Mouse (Mus musculus): ENCODE measurements around the gene Gar1. TPM values are rescaled to one million over a fixed set of nuclear protein-coding genes. Genes with fewer than 3 reads are reported as not detected.

The Gar1 gene
- polyA plus RNA-seq, 1 experiment from 2014 or later: 20.2 TPM

DNA sequence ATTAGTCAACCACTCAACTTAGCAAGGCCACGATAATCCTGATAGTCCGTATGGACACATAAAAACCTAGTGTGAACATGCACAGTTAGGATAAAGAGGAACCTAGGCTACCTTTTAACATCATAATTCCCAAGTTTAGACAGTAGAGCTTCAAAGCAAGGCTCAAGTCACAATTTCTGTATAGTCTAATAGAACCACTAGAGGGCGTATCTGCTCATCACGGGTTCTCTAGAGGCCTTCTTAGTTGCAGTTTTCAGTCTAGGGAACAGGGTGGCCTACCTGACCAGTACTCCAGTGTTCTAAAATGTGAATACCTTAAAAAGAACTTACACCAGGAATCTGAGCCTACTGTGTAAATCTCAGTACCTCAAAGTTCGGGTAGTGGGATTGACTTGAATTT is 7.9 kb downstream of the Gar1 start:
- no peak overlapping the region for H3K4me2 ChIP-seq (ENCODE audit: low read depth, low read length)
- 61% methylated on average over 5 of the region's 5 CpGs for WGBS
- ATAC-seq (ENCODE audit: low read depth): no peak

DNA sequence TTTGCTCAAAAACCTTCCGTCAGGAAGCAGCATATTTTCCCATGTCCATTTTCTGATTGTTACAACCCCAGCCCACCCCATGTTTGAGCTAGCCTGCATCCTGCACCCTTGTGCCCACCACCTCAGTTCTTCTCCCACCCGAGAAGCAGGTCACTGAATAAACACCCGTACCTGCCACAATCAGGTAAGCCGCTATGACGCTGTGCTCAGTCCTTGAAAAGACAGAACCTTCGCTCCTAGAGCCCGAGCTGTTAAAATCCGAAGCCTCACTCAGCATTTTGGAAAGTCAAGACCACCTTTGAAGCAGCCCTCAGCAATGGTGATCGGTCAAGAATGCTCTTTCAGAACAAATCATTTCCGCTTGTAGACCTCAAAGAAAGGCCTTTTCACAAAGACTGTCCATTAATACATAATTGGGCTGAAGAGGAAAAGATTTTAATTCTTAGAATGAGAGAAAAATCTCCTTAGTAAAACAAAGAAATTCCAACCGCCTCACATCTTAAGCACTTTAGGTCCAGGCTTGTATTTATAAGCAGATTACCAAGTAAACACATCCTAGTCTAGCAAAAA is 8.9 kb downstream of the Gar1 start, which contains the start of gene Rrh:
Rrh (minus strand) TSS at position 382 of the 570 bp plus-strand sequence.
- Histone ChIP-seq H3K27ac (ENCODE audit: low read depth, low read length) (no peak within 1 kb of the TSS), H3K9ac (replicated peaks; ENCODE audit: low read depth, low read length) (no peak within 1 kb of the TSS), H3K27me3 (ENCODE audit: control insufficient read depth, insufficient read depth, low read length) (no peaks in the 10 kb centered on the region), H3K4me1 (ENCODE audit: control insufficient read depth, insufficient read depth, low read length) (no peaks in the 10 kb centered on the region), H3K36me3 (ENCODE audit: control insufficient read depth, insufficient read depth, low read length) (peaks cover 3% of the 10 kb centered on the region; the same call in 1 of the 2 replicates), H3K4me3 (ENCODE audit: low read depth, low read length) (no peak within 1 kb of the TSS), H3K9me3 (ENCODE audit: control insufficient read depth, low read length) (no peaks in the 10 kb centered on the region), H3K4me2 (ENCODE audit: low read depth, low read length) (no peak within 1 kb of the TSS)
- 64% methylated on average over 11 of the region's 11 CpGs for WGBS
- ATAC-seq (ENCODE audit: low read depth): no peak

More for the DNA sequence above, 7.9 kb downstream of the Gar1 start:
- no peaks in the 10 kb centered on the region for H3K27me3 ChIP-seq (ENCODE audit: control insufficient read depth, insufficient read depth, low read length)
- no peak overlapping the region for H3K4me3 ChIP-seq (ENCODE audit: low read depth, low read length)
- H3K27ac ChIP-seq (ENCODE audit: low read depth, low read length): no peak overlapping the region
- H3K36me3 ChIP-seq (ENCODE audit: control insufficient read depth, insufficient read depth, low read length): peaks cover 3% of the 10 kb centered on the region; the same call in 1 of the 2 replicates
- no peaks in the 10 kb centered on the region for H3K9me3 ChIP-seq (ENCODE audit: control insufficient read depth, low read length)
- H3K4me1 ChIP-seq (ENCODE audit: control insufficient read depth, insufficient read depth, low read length): no peaks in the 10 kb centered on the region
- no peak overlapping the region for H3K9ac ChIP-seq (replicated peaks; ENCODE audit: low read depth, low read length)

DNA sequence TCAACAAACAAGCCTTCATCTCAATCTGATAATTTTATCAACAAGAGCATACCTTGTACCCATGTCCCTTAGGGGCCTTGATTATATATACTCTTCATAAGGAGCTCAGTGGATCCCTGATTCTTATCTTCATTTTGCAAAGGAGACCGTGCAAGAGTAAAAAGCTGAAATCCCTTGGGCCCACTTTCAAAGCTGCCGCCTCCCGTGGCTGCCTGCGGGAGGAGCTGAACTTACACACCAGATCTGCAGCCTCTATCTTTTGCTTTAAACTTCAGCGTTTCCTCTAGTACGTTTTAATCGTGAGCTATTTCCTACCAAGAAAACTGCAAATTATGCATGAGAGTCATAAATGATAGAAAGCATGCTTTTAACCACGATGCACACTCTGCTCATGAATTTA is 9.5 kb downstream of the Gar1 start:
- no peak for ATAC-seq (ENCODE audit: low read depth)
- 69% methylated on average over 8 of the region's 8 CpGs for WGBS
- Histone ChIP-seq H3K4me1 (ENCODE audit: control insufficient read depth, insufficient read depth, low read length) (no peaks in the 10 kb centered on the region), H3K9ac (replicated peaks; ENCODE audit: low read depth, low read length) (no peak overlapping the region), H3K27ac (ENCODE audit: low read depth, low read length) (no peak overlapping the region), H3K27me3 (ENCODE audit: control insufficient read depth, insufficient read depth, low read length) (no peaks in the 10 kb centered on the region), H3K36me3 (ENCODE audit: control insufficient read depth, insufficient read depth, low read length) (peaks cover 3% of the 10 kb centered on the region; the same call in 1 of the 2 replicates), H3K4me3 (ENCODE audit: low read depth, low read length) (no peak overlapping the region), H3K9me3 (ENCODE audit: control insufficient read depth, low read length) (no peaks in the 10 kb centered on the region), H3K4me2 (ENCODE audit: low read depth, low read length) (no peak overlapping the region)

DNA sequence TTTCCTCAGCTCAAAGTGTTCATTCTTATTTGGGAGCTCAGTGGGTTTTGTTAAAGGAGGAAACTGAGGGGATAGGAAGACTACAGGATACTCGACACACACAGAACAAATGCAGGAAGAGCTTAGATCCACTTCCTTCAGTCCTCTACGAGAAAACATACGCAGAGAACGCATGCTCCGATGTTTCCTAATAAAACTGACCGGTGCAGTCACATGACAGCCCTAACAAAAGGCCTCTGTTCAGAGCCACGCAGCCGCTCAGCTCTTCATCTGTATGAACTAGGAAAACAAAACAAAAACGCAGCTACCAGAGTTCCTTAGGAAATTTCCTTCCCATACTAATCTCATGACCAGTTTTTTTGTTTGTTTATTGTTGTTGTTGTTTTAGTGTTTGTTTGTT is 10.3 kb downstream of the Gar1 start:
- H3K9me3 ChIP-seq (ENCODE audit: control insufficient read depth, low read length): no peaks in the 10 kb centered on the region

DNA sequence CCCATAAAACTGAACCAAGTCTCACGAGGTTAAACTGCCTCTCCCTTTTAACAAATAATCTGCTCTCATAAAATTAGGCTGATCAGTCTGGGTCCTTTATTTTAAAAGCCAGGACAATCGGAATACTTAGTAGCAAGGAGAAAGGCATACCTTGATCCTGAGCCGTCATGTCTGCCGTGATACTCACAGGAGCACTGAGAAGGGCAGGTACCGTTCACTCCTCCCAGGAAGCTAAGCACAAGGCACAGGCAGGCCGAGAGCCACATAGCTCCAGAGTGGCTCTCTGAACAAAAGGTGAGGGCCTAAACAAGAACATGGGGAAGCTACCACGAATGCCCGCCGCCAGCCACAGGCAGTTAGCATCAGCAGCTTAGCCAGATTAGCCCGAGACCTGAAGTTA is 27.4 kb downstream of the Gar1 start, which contains the start of gene Lrit3:
Lrit3 (minus strand) TSS at position 266 of the 400 bp plus-strand sequence.
- no peaks in the 10 kb centered on the region for H3K9me3 ChIP-seq (ENCODE audit: control insufficient read depth, low read length)
- WGBS: 84% methylated on average over 10 of the region's 10 CpGs
- H3K4me2 ChIP-seq (ENCODE audit: low read depth, low read length): no peak within 1 kb of the TSS
- no peak within 1 kb of the TSS for H3K9ac ChIP-seq (replicated peaks; ENCODE audit: low read depth, low read length)
- no peak within 1 kb of the TSS for H3K4me3 ChIP-seq (ENCODE audit: low read depth, low read length)
- no peaks in the 10 kb centered on the region for H3K4me1 ChIP-seq (ENCODE audit: control insufficient read depth, insufficient read depth, low read length)
- no peaks in the 10 kb centered on the region for H3K36me3 ChIP-seq (ENCODE audit: control insufficient read depth, insufficient read depth, low read length)
- H3K27ac ChIP-seq (ENCODE audit: low read depth, low read length): no peak within 1 kb of the TSS
- no peak for ATAC-seq (ENCODE audit: low read depth)
- H3K27me3 ChIP-seq (ENCODE audit: control insufficient read depth, insufficient read depth, low read length): no peaks in the 10 kb centered on the region

More for the DNA sequence above, 10.3 kb downstream of the Gar1 start:
- Histone ChIP-seq H3K9ac (replicated peaks; ENCODE audit: low read depth, low read length) (no peak overlapping the region), H3K36me3 (ENCODE audit: control insufficient read depth, insufficient read depth, low read length) (peaks cover 3% of the 10 kb centered on the region; the same call in 1 of the 2 replicates), H3K27me3 (ENCODE audit: control insufficient read depth, insufficient read depth, low read length) (no peaks in the 10 kb centered on the region), H3K27ac (ENCODE audit: low read depth, low read length) (no peak overlapping the region), H3K4me3 (ENCODE audit: low read depth, low read length) (no peak overlapping the region), H3K4me1 (ENCODE audit: control insufficient read depth, insufficient read depth, low read length) (no peaks in the 10 kb centered on the region), H3K4me2 (ENCODE audit: low read depth, low read length) (no peak overlapping the region)
- 61% methylated on average over 9 of the region's 9 CpGs for WGBS
- no peak for ATAC-seq (ENCODE audit: low read depth)

DNA sequence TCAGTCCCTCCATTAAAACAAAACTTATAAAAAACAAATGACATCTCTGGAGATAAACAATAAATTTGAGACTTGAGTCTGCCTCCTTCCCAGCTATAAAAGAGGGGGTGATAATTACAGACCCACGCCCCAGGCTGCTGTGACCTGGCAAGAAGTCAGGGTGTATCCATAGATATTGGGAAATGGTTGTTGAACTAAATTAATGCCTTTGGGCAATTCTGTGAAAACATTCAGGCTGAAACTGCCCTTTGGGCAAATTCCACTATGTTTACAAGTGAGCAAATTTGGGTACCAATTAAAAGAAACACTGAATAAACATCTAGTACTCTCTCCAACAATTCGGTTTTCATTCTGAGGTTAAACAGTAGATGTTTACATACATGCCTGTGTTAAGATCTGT is 32.2 kb downstream of the Gar1 start:
- no peak for ATAC-seq (ENCODE audit: low read depth)
- H3K27ac ChIP-seq (ENCODE audit: low read depth, low read length): no peak overlapping the region
- H3K27me3 ChIP-seq (ENCODE audit: control insufficient read depth, insufficient read depth, low read length): no peaks in the 10 kb centered on the region
- H3K9ac ChIP-seq (replicated peaks; ENCODE audit: low read depth, low read length): no peak overlapping the region
- 81% methylated on average over 2 of the region's 2 CpGs for WGBS
- H3K9me3 ChIP-seq (ENCODE audit: control insufficient read depth, low read length): no peaks in the 10 kb centered on the region
- H3K36me3 ChIP-seq (ENCODE audit: control insufficient read depth, insufficient read depth, low read length): no peaks in the 10 kb centered on the region
- no peak overlapping the region for H3K4me2 ChIP-seq (ENCODE audit: low read depth, low read length)
- no peak overlapping the region for H3K4me3 ChIP-seq (ENCODE audit: low read depth, low read length)
- no peaks in the 10 kb centered on the region for H3K4me1 ChIP-seq (ENCODE audit: control insufficient read depth, insufficient read depth, low read length)

DNA sequence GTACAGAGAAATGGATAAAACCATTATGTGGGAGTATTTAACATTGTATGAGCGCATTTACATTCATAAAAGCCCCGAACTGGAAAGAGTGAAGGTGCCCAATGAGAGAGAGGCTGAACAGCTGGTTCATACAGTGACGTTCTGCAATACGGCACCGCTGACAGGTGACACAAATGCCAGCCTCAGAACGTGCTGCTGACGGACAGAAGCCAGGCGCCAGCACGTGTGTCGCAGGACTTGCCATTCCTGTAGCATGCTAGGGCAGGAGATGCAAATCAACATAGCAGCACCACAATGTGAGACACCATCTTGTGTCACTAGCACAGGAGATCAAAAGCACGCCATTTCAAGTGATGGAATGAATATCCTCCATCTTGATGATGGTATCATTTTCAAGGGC is 32.6 kb downstream of the Gar1 start:
- Histone ChIP-seq H3K4me2 (ENCODE audit: low read depth, low read length) (no peak overlapping the region), H3K4me1 (ENCODE audit: control insufficient read depth, insufficient read depth, low read length) (no peaks in the 10 kb centered on the region), H3K4me3 (ENCODE audit: low read depth, low read length) (no peak overlapping the region), H3K9me3 (ENCODE audit: control insufficient read depth, low read length) (no peaks in the 10 kb centered on the region), H3K9ac (replicated peaks; ENCODE audit: low read depth, low read length) (no peak overlapping the region), H3K27me3 (ENCODE audit: control insufficient read depth, insufficient read depth, low read length) (no peaks in the 10 kb centered on the region), H3K27ac (ENCODE audit: low read depth, low read length) (no peak overlapping the region), H3K36me3 (ENCODE audit: control insufficient read depth, insufficient read depth, low read length) (no peaks in the 10 kb centered on the region)
- 86% methylated on average over 11 of the region's 11 CpGs for WGBS
- ATAC-seq (ENCODE audit: low read depth): no peak

DNA sequence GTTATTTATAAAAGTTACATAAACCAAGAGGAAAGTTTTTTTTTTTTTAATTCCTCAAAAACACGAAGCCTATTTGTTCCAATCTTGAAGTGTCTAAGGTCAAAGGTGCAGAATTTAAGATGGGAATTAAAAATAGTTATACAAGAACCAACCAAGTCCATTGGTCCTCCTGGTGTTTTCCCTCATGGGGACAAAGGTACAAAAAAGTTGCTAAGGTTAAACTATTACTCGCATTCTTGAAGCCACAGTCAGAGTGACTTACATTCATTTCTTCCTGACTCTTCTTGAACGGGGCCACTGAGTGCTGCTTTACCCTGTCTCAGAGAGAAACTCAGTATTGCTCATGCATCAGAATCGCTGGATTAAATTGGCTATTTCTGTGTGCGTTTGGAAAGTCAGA is 33.9 kb downstream of the Gar1 start:
- no peaks in the 10 kb centered on the region for H3K36me3 ChIP-seq (ENCODE audit: control insufficient read depth, insufficient read depth, low read length)
- H3K27me3 ChIP-seq (ENCODE audit: control insufficient read depth, insufficient read depth, low read length): no peaks in the 10 kb centered on the region
- no peaks in the 10 kb centered on the region for H3K9me3 ChIP-seq (ENCODE audit: control insufficient read depth, low read length)
- H3K27ac ChIP-seq (ENCODE audit: low read depth, low read length): no peak overlapping the region
- H3K9ac ChIP-seq (replicated peaks; ENCODE audit: low read depth, low read length): no peak overlapping the region
- WGBS: 82% methylated on average over 5 of the region's 5 CpGs
- H3K4me2 ChIP-seq (ENCODE audit: low read depth, low read length): no peak overlapping the region
- H3K4me1 ChIP-seq (ENCODE audit: control insufficient read depth, insufficient read depth, low read length): no peaks in the 10 kb centered on the region
- H3K4me3 ChIP-seq (ENCODE audit: low read depth, low read length): no peak overlapping the region
- no peak for ATAC-seq (ENCODE audit: low read depth)

DNA sequence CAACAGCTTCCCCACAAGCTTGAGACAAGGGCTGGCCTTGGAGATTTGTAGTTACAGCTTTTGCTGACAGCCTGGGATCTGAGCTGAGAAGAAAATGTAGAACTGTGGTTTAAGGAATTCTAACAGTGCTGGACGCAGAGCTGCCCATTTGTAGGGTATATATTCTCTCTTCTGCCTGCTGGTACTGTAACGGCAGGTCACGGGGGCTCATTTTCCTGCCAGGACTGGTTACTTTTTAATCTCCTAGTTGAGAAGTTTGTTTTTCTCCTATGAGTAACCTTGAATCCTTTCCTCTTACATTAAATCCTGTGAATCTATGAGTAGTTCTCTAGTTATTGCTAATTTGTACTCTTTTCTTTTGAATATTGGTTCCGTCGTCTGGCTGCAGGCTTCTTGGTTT is 37.4 kb downstream of the Gar1 start:
- WGBS: 94% methylated on average over 5 of the region's 5 CpGs

More for the DNA sequence above, 37.4 kb downstream of the Gar1 start:
- Histone ChIP-seq H3K27ac (ENCODE audit: low read depth, low read length) (no peak overlapping the region), H3K4me2 (ENCODE audit: low read depth, low read length) (no peak overlapping the region), H3K9me3 (ENCODE audit: control insufficient read depth, low read length) (no peaks in the 10 kb centered on the region), H3K27me3 (ENCODE audit: control insufficient read depth, insufficient read depth, low read length) (no peaks in the 10 kb centered on the region), H3K4me1 (ENCODE audit: control insufficient read depth, insufficient read depth, low read length) (no peaks in the 10 kb centered on the region), H3K9ac (replicated peaks; ENCODE audit: low read depth, low read length) (no peak overlapping the region), H3K36me3 (ENCODE audit: control insufficient read depth, insufficient read depth, low read length) (no peaks in the 10 kb centered on the region), H3K4me3 (ENCODE audit: low read depth, low read length) (no peak overlapping the region)
- no peak for ATAC-seq (ENCODE audit: low read depth)
